Mouse (Mus musculus): Measurements from ENCODE around the gene Miip. TPM values are rescaled to one million over a fixed set of nuclear protein-coding genes. Genes with fewer than 3 reads are reported as not detected.

Gene Miip
- total RNA-seq (2023) = 10 to 100 TPM; 34.1 to 36.9 TPM

DNA sequence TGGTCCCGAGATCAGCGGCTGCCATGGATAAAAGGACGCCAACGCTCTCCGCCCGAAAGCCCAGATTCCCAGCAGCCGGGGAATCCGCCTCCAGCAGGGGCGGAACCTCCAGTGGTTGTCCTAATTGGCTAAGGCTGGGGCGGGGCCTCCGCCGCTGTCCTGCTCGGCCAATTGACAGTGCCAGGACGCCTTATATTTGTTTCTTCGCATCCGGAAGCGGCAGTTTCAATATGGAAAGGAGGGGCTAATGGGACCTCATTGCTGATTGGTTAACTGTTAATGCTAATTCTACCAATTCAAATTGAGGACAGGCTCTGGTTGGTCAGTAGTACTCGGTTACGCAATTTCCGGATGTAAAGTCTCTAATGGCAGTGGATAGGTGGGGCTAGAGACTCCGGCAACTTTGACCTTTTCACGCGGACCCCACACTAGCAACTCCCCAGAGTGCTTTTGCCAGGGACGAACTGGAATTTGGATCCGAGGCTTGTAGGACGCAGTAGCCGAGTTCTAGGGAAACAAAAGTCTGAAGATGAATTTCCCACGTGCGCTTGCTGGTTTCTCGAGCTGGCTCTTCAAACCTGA is at the start of gene Miip, which contains the start of gene Fv1:
Miip (minus strand) TSS at position 367 of the 582 bp plus-strand sequence.
Fv1 (plus strand) TSS at position 530 of the 582 bp plus-strand sequence.

GRCm38 (mm10) chr4:147904313-147905089 is 35.9 kb upstream of the Miip start, which contains the start of gene Mfn2:
Mfn2 (minus strand) TSS chr4:147904704.

GRCm38 (mm10) chr4:147847614-147848583 is 20.7 kb downstream of the Miip start, which contains the start of gene Zfp933:
Zfp933 (minus strand) TSS chr4:147848366.

Other genes starting within 250 kb of the Miip start
- under 1 TPM in 1 of 2 experiments, not detected in 1; 0.22 TPM for gene Zfp979, start 226.3 kb downstream of the Miip start, total RNA-seq (2023)
- gene Zfp534, start 166.3 kb downstream of the Miip start, total RNA-seq (2023) = not detected
- 10 to 100 TPM; 10.5 to 13.1 TPM for gene Zfp984, start 59.0 kb downstream of the Miip start, total RNA-seq (2023)
- 1 to 10 TPM; 3.5 TPM for gene Zfp933, start 20.4 kb downstream of the Miip start, total RNA-seq (2023)
- 1 to 10 TPM; 6.4 to 7.3 TPM for gene Fv1, start 163 bp upstream of the Miip start, total RNA-seq (2023)
- gene Mfn2, start 35.9 kb upstream of the Miip start, total RNA-seq (2023) = 10 to 100 TPM; 52.0 to 55.5 TPM
- 10 to 100 TPM; 20.2 to 20.7 TPM for gene Plod1, start 68.0 kb upstream of the Miip start, total RNA-seq (2023)
- 10 to 100 TPM; 59.4 to 61.8 TPM for gene 2510039O18Rik, start 72.1 kb upstream of the Miip start, total RNA-seq (2023)
- gene Nppb, start 117.0 kb upstream of the Miip start, total RNA-seq (2023) = not detected
- not detected for gene Nppa, start 131.9 kb upstream of the Miip start, total RNA-seq (2023)
- gene Clcn6, start 170.0 kb upstream of the Miip start, total RNA-seq (2023) = 10 to 100 TPM in 1 of 2 experiments, 1 to 10 TPM in 1; 9.6 to 12.2 TPM
- gene Mthfr, start 170.3 kb upstream of the Miip start, total RNA-seq (2023) = 10 to 100 TPM; 11.4 to 12.5 TPM
- 10 to 100 TPM; 59.8 to 67.7 TPM for gene Agtrap, start 219.2 kb upstream of the Miip start, total RNA-seq (2023)

All from neutrophil, adult 59 days (primary cell).